Mouse (Mus musculus): ENCODE data around the gene Gm45785.
"Not testable (repeated sequence)": the region's sequence is repeated elsewhere in the genome, so short reads cannot be mapped to it uniquely, and the experiment has no call there.

Gm45785 gene

GRCm38 (mm10) chr7:140855860-140856784 is at the start of gene Gm45785:
Gene Gm45785 (minus strand): TSS chr7:140856331.
- peak; percentile 92 for DNase-seq (ENCODE audit: low spot score)

- DNase-seq (ENCODE audit: low spot score), result peak; percentile 49
Measured at GRCm38 (mm10) chr7:140905642-140906081, 49.5 kb upstream of the Gm45785 start.

GRCm38 (mm10) chr7:140903212-140903611 is 47.1 kb upstream of the Gm45785 start:
- DNase-seq (ENCODE audit: low spot score), result peak; percentile 83

- DNase-seq (ENCODE audit: low spot score), result no peak
Measured at GRCm38 (mm10) chr7:140902036-140902875, 46.1 kb upstream of the Gm45785 start.

GRCm38 (mm10) chr7:140900220-140900619 is 44.1 kb upstream of the Gm45785 start, which contains the start of gene Cox8b:
Gene Cox8b (minus strand): TSS chr7:140900446.
- DNase-seq (ENCODE audit: low spot score), result no peak

GRCm38 (mm10) chr7:140899121-140899520 is 43.0 kb upstream of the Gm45785 start:
- no peak for DNase-seq (ENCODE audit: low spot score)

- no peak for DNase-seq (ENCODE audit: low spot score)
Measured at GRCm38 (mm10) chr7:140897863-140898262, 41.7 kb upstream of the Gm45785 start.

GRCm38 (mm10) chr7:140894611-140895010 is 38.5 kb upstream of the Gm45785 start:
- no peak for DNase-seq (ENCODE audit: low spot score)

- no peak for DNase-seq (ENCODE audit: low spot score)
Measured at GRCm38 (mm10) chr7:140894031-140894430, 37.9 kb upstream of the Gm45785 start.

GRCm38 (mm10) chr7:140890636-140891035 is 34.5 kb upstream of the Gm45785 start:
- not testable (repeated sequence) for DNase-seq (ENCODE audit: low spot score)

GRCm38 (mm10) chr7:140882469-140882803 is 26.3 kb upstream of the Gm45785 start:
- no peak for DNase-seq (ENCODE audit: low spot score)

- peak; percentile 91 for DNase-seq (ENCODE audit: low spot score)
Measured at GRCm38 (mm10) chr7:140881696-140882468, 25.8 kb upstream of the Gm45785 start, which contains the start of the genes Psmd13 and Sirt3. Gene Psmd13 (plus strand): TSS chr7:140881968. Gene Sirt3 (minus strand): TSS chr7:140882309.

- DNase-seq (ENCODE audit: low spot score), result no peak
Measured at GRCm38 (mm10) chr7:140880865-140881515, 24.9 kb upstream of the Gm45785 start.

- DNase-seq (ENCODE audit: low spot score), result peak; percentile 26
Measured at GRCm38 (mm10) chr7:140880419-140880818, 24.3 kb upstream of the Gm45785 start.

GRCm38 (mm10) chr7:140879355-140879754 is 23.2 kb upstream of the Gm45785 start:
- DNase-seq (ENCODE audit: low spot score), result no peak

GRCm38 (mm10) chr7:140877364-140877763 is 21.2 kb upstream of the Gm45785 start:
- DNase-seq (ENCODE audit: low spot score), result no peak

- no peak for DNase-seq (ENCODE audit: low spot score)
Measured at GRCm38 (mm10) chr7:140874224-140874623, 18.1 kb upstream of the Gm45785 start.

GRCm38 (mm10) chr7:140864761-140865160 is 8.6 kb upstream of the Gm45785 start:
- no peak for DNase-seq (ENCODE audit: low spot score)

GRCm38 (mm10) chr7:140860728-140861127 is 4.6 kb upstream of the Gm45785 start:
- DNase-seq (ENCODE audit: low spot score), result no peak

GRCm38 (mm10) chr7:140859997-140860396 is 3.9 kb upstream of the Gm45785 start:
- DNase-seq (ENCODE audit: low spot score), result no peak

GRCm38 (mm10) chr7:140858746-140859145 is 2.6 kb upstream of the Gm45785 start:
- no peak for DNase-seq (ENCODE audit: low spot score)
